Mouse (Mus musculus) skeletal muscle tissue, adult 2 months (tissue): Measurements from ENCODE around the gene Tanc1.
A peak's percentile ranks its signal among the peaks of the same experiment; 100 is the strongest.

Source experiments
- DNase-seq: peaks from one replicate; pipeline ENCODE4 v3.0.0-alpha.2; 2012; ENCODE audit warnings: low read depth, low spot score

The Tanc1 gene

GRCm38 (mm10) chr2:59881831-59882741 is 270.2 kb downstream of the Tanc1 start, which contains the start of gene Wdsub1:
Gene Wdsub1 (minus strand): TSS chr2:59882591.
- DNase-seq = peak; percentile 94

- DNase-seq = no peak
Measured at GRCm38 (mm10) chr2:59882742-59883281, 271.0 kb downstream of the Tanc1 start.

GRCm38 (mm10) chr2:59889699-59890098 is 277.9 kb downstream of the Tanc1 start:
- no peak for DNase-seq
